Comparison of ENCODE assay signal across 18 mouse cellular contexts in genomic region chr15:101455891-101456290, GRCm38 (mm10). TPM values are rescaled to one million over a fixed set of nuclear protein-coding genes. Genes with fewer than 3 reads are reported as not detected.
"Had no signal": no experiment of that assay in that cellular context is flagged by ENCODE, and none has a peak within 500 bp of the region (broad histone marks: within the 10 kb centered on the region; RNA-seq: fewer than 3 reads in every experiment).

No protein-coding gene starts in this region.

- H3K4me1 ChIP-seq: liver, embryonic 13.5 days; stomach, embryonic 15.5 days had no signal

- H3K36me3 ChIP-seq: limb, embryonic 15.5 days; liver, embryonic 13.5 days; neural tube, embryonic 13.5 days; stomach, embryonic 15.5 days had no signal

- H3K4me3 ChIP-seq: limb, embryonic 15.5 days; liver, embryonic 13.5 days; neural tube, embryonic 13.5 days; stomach, embryonic 15.5 days had no signal

- H3K9me3 ChIP-seq: limb, embryonic 15.5 days; stomach, embryonic 15.5 days had no signal

- DNase-seq: liver, embryonic 13.5 days; lung, adult 18-20 months; midbrain, embryonic 14.5 days; right cerebral cortex, postnatal 14 days; thymus, postnatal 4 days had no signal

- H3K9ac ChIP-seq: limb, embryonic 15.5 days; liver, embryonic 13.5 days; neural tube, embryonic 13.5 days; stomach, embryonic 15.5 days had no signal

- H3K27me3 ChIP-seq: liver, embryonic 13.5 days; neural tube, embryonic 13.5 days; stomach, embryonic 15.5 days had no signal

- H3K27ac ChIP-seq: limb, embryonic 15.5 days; liver, embryonic 13.5 days; neural tube, embryonic 13.5 days; stomach, embryonic 15.5 days had no signal

- H3K4me2 ChIP-seq: limb, embryonic 15.5 days; liver, embryonic 13.5 days; neural tube, embryonic 13.5 days; stomach, embryonic 15.5 days had no signal

RNA-seq across cellular contexts. Expression of gene Krt81, which starts 7.7 kb away (rescaled TPM):
- total RNA-seq: layer of hippocampus, postnatal 25 days; left cerebral cortex, adult 8-10 months; left cerebral cortex, postnatal 25 days; megakaryocyte-erythroid progenitor cell, adult 5-6 weeks had no signal
- polyA plus RNA-seq: intestine, embryonic 14.5 days; kidney, embryonic 14.5 days; limb, embryonic 11.5 days; liver, embryonic 13.5 days; lung, embryonic 16.5 days; midbrain, embryonic 14.5 days; neural tube, embryonic 13.5 days; spleen, adult 2 months; stomach, embryonic 15.5 days had no signal

RNA-seq across cellular contexts. Expression of gene Krt88, which starts 8.3 kb away (rescaled TPM):
- total RNA-seq: layer of hippocampus, postnatal 25 days; left cerebral cortex, adult 8-10 months; left cerebral cortex, postnatal 25 days; megakaryocyte-erythroid progenitor cell, adult 5-6 weeks had no signal
- polyA plus RNA-seq: intestine, embryonic 14.5 days; kidney, embryonic 14.5 days; limb, embryonic 11.5 days; limb, embryonic 15.5 days; liver, embryonic 13.5 days; lung, embryonic 16.5 days; midbrain, embryonic 14.5 days; neural tube, embryonic 13.5 days; spleen, adult 2 months; thymus, postnatal 0 days had no signal

RNA-seq across cellular contexts. Expression of gene Krt87, which starts 17.3 kb away (rescaled TPM):
- total RNA-seq: left cerebral cortex, postnatal 25 days; megakaryocyte-erythroid progenitor cell, adult 5-6 weeks had no signal
- polyA plus RNA-seq: intestine, embryonic 14.5 days; kidney, embryonic 14.5 days; limb, embryonic 11.5 days; liver, embryonic 13.5 days; spleen, adult 2 months had no signal

RNA-seq across cellular contexts. Expression of gene Krt86, which starts 17.4 kb away (rescaled TPM):
- total RNA-seq: layer of hippocampus, postnatal 25 days; left cerebral cortex, adult 8-10 months; left cerebral cortex, postnatal 25 days; megakaryocyte-erythroid progenitor cell, adult 5-6 weeks had no signal
- polyA plus RNA-seq: kidney, embryonic 14.5 days; limb, embryonic 11.5 days; liver, embryonic 13.5 days; lung, embryonic 16.5 days; stomach, embryonic 15.5 days had no signal

RNA-seq across cellular contexts. Expression of gene Krt83, which starts 35.4 kb away (rescaled TPM):
- total RNA-seq: layer of hippocampus, postnatal 25 days; left cerebral cortex, adult 8-10 months; left cerebral cortex, postnatal 25 days; megakaryocyte-erythroid progenitor cell, adult 5-6 weeks had no signal
- polyA plus RNA-seq: intestine, embryonic 14.5 days; kidney, embryonic 14.5 days; limb, embryonic 11.5 days; liver, embryonic 13.5 days; lung, embryonic 16.5 days; midbrain, embryonic 14.5 days; neural tube, embryonic 13.5 days had no signal
